Mouse (Mus musculus) olfactory bulb, adult 2 months (tissue): Measurements from ENCODE around the gene Sema7a.

Source experiments
- CTCF ChIP-seq: fragments of 200-500 bp; IDR thresholded peaks from 2 replicates; pipeline ENCODE4 v1.5.1; 2012; ENCODE audit warnings: low read depth, mild to moderate bottlenecking, low read length, moderate library complexity; ENCODE audit not compliant: insufficient read depth
- POLR2A ChIP-seq: fragments of 200-500 bp; IDR thresholded peaks from 2 replicates; pipeline ENCODE4 v1.6.1; 2012; ENCODE audit warnings: mild to moderate bottlenecking, low read depth, low read length, moderate library complexity; ENCODE audit not compliant: insufficient read depth

DNA sequence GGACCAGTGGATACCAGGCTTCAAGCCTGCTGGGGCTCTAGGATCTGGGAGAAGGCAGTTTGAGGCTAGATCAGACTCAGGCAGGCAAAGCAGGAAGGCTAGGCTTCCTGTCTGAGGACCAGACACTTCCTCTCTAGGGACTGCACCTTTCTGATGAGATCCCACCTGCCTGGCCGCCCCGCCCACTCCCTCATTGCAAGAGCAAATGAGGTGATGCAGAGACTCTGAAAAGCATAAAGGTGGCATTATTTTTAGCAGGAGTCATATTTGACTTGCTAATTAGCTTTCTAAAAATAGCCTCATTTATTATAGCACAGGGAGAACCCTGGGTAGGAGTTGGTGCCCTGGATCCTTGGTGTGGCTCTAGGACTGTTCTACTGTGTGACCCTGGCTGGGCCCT lies 48.2 kb downstream of the Sema7a start:
- no peak for TF ChIP-seq CTCF
- no peak for TF ChIP-seq POLR2A
